Mouse (Mus musculus): ENCODE data around the gene Med12.
A peak's percentile ranks its signal among the peaks of the same experiment; 100 is the strongest.

Gene Med12

DNA sequence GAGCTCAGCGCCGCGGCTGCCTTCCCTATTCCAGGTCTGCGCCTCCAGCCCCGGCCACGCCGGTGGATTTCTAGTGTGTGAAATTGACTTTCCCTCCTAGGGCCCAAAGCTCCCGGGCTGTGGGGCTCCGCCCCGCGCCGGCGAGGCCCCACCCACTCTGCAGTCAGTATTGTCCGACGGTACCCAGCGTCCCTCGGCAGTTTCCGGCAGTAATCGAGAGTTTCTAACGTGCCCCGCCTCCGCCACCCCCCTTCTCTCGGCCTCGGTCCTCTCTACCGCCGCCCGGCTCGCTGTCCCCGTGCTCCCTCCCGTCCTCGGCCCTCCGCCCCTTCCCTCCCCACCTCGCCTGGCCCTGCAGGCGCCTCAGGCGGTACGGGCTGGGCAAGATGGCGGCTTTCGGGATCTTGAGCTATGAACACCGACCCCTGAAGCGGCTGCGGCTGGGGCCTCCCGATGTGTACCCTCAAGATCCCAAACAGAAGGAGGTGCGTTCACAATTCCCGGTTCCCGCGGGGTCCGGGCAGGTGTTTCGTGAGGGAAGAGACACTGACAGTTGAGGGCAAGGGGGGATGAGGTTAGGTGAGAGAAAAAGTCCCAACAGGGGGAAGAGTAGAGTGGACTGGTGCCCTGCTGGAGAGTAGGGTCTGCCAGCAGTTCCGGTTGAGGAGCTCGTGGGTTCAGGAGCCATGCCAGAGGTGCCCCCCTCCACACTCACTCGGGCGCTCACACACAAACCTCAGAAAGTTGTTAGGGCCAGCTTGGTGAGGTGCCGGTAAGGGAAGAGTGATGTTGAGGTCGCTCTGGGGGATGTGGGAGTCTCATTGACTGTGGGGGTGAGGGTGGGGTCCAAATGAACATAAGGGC, at the start of gene Med12:
TSS of gene Med12 (plus strand) at position 156 of the 864 bp plus-strand sequence.
- DNase-seq: peak; percentile 83

DNA sequence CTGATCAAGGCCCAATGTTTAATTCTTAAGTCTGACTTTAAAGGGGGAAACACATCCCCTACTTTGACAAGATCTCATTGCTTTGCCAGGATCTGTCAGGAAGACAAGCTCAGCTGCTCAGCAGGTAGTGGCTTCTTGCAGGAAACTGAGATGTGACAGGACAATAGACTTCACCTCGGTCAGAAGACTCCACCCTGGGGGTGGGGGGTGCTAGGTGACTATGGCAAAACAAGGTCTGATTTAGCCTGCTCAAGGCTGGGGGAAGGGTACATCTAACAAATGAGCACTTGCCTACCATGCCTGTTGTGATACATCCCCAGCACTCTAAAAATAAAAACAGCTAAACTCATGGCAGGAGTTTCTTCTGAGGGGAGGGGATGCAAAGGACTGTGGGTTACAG, 28.8 kb upstream of the Med12 start:
- no peak for DNase-seq

DNA sequence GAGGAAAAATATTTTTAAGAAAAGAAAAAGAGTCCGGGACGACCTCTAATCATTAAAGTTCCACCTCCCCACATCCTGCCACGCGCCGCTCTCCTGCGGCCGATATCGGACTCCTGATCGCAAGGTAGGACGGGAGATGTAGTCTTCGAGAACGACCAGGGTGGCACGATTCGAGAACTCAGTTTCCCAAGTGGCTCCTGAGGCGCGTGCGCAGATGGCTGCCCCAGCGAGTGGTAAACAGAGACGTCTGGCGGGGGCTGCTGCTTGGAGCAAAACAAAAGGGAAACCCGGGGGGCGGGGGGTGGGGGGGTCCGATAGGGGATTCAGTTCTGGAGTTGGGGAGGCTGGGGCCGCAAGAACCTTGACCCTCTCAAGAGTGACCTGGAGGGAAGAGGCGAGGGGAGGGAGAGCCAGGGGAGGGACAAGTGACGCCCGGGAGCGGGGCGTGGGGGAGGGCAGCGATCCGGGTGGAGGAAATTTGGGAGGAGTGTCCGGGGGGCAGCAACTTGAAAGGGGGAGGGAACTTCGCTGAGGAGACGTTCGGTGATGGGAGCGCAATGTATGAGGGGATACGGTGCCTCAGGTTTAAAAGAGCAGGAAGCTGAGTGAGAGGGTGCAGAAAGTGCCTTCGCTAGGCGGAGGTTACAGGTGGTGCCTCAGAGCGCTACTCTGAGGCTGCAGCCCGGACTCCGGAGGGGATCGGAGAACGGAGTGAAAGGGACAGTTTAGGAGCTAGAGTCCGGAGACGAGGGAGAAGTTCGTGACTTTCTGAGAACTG, 19.7 kb upstream of the Med12 start, which contains the start of gene Foxo4:
TSS of gene Foxo4 (plus strand) at position 577 of the 778 bp plus-strand sequence.
- peak; percentile 78 for DNase-seq

DNA sequence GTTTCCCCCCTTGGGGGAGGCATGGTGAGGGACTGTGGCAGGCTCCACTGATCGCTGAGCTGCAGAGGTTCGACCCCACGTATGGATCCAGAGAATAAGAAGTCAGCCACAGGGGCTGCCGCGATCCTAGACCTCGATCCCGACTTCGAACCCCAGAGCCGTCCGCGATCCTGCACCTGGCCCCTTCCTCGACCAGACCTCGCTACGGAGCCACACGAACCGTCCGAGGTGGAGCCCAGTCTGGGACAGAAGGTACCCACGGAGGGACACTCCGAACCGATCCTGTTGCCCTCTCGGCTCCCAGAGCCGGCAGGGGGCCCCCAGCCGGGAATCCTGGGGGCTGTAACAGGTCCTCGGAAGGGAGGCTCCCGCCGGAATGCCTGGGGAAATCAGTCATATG, 19.1 kb upstream of the Med12 start:
- DNase-seq: no peak

DNA sequence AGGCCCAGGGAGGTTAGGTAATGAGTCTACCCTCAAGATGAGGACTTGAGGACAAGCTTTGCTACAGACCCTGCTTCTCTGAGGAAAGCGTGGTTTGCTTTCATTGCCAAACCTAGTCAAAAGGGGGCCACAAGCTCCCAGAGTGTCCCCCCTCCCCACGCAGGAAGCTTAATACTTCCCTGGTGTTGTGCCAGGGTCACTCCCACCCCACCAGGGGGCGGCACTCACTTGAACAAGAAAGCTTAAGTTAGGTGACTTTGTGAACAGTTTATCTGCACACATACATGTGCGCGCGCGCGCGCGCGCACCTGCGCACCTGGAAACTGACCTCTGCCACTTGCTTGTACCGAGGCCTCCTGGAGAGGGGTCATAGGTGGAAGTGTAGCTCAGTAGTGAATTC, 17.2 kb upstream of the Med12 start:
- DNase-seq: no peak

DNA sequence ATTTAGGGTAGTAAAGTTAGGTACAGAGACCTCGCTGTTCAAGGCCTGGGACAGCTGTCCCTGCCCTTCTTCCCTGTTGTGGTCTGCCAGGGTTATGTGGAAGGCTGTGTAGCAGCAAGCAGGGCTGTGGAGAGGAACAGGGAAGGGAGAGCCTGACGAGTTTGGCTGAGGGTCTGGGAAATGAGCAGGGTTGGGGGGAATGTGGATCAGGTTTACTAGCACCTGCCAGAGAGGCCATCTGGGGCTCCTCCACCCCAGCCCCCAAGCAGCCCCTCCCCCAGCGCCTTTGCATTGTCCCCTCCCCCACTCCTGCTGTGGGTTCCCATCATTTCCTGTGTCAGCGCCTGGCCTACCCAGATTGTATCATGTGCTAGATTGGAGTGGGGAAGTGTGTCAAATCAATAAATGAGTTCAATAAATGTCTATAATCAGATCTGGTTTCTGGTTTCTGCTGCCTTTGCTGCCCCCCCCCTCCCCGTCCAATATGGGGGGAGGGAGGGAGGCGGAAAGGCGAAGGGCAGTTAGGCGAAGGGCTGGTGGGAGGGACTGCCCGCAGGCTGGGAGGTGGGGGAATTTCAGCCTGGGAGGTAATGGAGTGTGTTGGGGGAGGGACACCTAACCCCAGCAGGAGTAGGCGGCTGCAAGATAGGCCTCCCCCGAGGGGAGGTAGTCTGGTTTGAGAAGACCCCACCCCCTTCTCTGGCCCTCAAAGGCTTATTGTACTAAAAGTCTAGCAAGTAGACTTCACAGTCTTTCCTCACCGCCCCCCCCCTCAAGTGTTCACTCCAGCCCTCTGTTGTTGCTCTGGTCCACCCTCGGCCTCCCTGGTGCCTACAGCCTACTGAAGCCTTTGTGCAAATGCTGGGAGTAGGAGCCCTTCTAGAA, 13.1 kb upstream of the Med12 start:
- DNase-seq: no peak

DNA sequence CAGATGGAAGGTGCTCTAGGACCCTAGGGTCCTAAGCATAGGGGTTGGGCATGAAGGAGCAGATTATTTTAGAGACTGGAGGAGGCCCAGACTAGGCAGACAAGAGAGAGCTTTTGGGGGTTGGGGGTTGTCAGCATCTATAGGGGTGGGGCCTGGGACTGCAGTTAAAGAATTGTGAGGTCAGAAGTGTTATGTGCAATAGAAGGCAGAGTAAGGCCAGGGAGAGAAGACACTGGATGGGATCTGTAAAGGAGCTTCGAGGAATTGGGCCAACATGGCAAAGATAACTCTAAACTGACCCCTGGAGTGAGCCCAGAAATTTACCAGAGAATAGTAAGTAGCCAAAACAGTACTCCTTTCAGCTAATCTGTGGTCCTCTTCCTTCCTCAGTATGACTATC, 9.9 kb upstream of the Med12 start, which contains the start of gene Gm614:
TSS of gene Gm614 (minus strand) at position 101 of the 400 bp plus-strand sequence.
- no peak for DNase-seq

DNA sequence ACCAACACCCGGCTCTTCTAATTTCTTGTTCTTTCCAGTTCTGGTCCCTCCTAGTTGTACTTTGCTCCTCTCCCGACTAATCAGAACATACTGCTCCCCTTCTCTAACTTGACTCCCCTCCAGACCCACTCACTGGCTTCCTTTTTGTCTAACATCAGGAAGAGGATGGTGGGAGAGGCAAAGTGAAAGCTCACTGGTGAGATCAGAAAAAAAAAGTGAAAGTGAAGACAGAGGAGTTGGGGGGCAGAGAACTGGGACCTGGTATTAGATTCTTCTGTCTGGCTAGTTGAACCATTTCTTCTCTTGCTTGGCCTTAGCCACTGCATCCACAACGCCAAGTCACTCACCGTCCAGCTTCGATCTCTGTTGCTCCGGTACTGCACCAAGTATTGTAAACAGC, 7.2 kb upstream of the Med12 start:
- no peak for DNase-seq

DNA sequence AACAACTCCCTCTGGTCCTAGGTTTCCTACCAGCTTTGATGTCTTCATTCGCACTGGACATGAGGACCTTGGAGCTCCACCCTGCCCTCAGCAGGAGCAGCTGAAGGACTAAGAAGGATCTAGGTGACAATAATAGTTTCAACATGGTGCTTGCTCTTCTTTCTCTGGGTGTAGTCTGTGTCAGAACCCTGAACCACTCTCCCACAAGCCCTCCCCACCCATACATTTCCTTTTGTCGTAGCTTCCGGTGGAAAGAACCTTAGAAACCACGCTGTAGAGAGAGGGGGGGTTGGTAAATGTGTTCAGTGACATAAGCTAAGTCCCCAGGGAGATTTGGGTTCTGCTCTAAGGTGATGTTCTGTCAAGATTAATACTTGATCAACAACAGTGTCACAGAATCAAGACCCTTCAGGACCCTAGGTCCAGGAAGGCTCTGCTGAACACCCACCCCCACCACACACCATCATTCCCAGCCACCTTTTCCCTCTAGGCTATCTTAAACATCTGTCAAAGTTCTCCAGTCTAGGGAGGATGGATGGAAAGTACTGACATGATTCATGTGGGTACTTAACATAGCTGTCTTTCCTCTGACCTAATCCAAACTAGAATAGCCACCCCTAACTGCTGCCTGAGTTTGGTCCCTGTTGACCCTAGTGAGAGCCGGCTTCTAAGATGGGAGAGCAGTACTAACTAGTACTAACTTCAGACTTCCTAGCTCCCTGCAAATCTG, 5.6 kb upstream of the Med12 start, which contains the start of gene Il2rg:
TSS of gene Il2rg (minus strand) at position 231 of the 730 bp plus-strand sequence.
- no peak for DNase-seq

DNA sequence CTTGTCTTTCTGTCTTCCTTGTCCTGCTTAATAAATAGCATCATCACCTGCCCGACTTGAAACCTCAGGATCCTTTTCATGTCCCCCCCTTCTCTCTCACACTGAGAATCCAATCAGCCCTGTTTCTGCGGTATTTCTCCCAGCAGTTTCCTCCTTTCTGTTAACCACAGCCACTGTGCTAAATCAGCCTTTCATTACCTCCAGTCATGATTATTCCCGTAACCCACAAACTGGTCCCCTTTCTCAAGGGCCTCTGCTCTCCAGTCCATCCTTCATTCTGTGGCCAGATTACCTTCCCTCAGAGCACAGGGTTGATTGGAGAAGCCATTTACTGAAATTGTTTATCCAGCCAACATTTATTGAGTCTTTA, 5.1 kb upstream of the Med12 start, which contains the start of gene Gm20489:
TSS of gene Gm20489 (minus strand) at position 269 of the 370 bp plus-strand sequence.
- DNase-seq: no peak

DNA sequence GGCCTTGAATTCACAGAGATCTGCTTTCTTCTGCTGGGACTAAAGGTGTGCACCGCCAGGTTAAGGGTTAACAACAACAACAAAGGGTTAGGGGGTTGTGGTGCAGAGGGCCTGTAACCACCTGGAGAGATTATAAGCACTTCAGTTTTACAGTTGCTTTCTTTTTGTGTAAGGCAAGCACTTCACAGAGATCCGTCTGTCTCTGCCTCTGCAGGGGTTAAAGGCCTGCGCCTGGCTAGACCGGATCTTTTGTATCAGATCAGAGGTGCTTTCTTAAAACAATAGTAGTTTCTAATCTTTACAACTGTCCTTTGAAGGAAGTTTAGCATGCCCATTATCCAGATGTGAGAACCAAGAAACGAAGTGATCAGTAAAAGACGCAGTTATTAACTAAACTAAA, 420 bp upstream of the Med12 start:
- no peak for DNase-seq

DNA sequence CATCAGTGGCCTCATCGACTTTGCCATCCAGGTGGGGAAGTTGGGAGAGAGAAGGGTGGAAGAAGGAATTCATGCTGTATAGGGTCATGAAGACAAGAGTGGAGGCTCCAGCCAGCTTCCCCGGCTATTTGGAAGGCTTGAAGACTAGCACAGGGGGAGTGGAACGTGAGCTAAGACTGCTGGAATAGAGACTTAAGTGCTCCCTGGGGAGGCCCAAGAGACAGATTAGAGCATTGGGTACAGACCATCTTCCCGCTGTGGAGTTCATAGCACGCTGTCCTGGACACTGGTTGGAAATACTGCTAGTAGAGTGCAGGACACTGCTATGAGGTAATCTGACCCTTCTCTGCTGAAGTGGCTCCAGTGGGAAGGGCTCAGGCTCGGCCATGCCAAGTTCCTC, 9.0 kb downstream of the Med12 start:
- no peak for DNase-seq

DNA sequence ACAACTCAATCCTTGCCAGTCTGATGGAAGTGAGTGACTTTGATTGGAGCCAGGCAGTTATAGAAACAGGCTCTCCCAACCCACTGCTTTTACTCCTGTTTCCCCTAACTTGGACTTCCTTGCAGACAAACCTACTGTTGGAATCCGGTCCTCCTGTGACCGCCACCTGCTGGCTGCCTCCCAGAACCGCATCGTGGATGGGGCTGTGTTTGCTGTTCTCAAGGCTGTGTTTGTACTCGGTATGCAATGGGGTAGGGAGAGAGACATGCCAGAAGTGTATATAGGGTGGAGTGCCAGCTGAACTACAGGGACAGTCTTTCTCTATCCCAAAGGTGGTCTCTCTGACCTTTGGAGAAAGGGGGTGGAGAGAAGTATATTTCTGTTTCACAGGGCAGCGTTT, 11.7 kb downstream of the Med12 start:
- no peak for DNase-seq

DNA sequence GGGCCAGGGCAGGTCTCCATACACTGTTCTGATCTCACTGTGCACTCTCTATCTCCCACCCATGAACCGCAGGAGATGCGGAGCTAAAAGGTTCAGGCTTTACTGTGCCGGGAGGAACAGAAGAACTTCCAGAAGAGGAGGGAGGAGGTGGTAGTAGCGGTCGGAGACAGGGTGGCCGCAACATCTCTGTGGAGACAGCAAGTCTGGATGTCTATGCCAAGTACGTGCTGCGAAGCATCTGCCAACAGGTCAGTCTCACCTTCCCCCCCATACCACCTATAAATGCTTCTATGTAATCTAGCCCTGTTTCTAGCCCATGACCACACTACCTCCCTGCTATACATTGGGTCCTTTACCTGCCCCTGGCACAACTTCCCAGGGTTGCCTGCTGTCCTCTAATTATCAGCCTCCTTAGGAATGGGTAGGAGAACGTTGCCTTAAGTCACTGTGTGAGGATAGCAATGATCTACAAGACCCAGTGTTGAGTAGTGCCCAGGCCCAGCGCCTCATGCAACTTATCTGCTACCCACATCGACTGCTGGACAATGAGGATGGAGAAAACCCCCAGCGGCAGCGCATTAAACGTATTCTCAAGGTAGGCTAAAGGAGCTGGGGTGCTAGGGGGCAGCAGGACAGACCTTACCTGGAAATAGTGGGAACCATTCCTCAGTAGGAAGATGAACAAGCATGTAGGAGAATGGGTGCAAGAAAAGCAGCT, 12.3 kb downstream of the Med12 start:
- no peak for DNase-seq

DNA sequence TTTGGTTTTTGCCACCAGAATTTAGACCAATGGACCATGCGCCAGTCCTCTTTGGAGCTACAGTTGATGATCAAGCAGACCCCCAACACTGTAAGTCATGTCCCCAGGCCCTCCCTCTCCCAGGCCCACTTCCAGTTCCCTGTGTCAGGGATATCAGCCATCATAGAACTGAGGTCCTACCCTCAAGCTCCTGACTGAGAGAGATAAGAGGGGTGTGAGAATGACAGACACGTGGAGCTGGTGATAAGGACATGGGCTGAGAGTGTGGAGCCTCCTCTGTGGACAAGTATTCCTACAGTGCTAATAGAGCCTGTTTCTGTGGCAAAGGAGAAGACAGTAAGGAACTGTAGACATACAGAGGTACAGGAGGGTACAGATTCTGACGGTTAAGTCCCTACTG, 13.7 kb downstream of the Med12 start:
- no peak for DNase-seq

DNA sequence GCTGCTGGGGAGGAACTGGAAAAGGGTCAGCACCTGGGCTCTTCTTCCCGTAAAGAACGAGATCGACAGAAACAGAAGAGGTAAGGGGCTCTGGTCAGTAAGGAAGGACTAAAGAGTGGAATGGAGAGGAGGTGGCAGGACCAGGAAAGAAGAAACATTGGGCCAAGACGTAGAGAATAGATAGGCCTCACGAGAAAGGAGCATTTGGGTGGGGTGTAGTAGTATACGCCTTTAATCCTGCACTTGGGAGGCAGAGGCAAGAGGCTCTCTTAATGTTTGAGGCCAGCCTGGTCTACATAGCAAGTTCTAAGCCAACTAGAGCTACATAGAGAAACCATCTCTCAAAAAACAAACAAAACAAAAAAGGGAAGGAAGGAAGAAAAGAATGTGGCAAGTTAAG, 14.6 kb downstream of the Med12 start:
- no peak for DNase-seq

DNA sequence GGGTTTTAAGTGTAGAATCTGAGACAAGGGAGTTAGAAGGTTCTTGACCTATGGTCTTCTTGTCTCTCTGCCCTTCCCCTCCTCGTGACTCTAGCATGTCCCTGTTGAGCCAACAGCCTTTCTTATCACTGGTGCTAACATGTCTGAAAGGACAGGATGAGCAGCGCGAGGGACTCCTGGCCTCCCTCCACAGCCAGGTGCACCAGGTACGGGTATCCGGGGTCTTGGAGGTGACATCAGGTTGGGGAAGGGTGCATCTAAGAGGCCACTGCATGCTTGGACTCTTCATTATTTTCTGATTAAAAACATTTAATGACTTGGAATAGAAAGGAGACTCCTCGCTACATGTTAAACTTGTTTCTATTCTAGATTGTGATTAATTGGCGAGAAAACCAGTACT, 15.2 kb downstream of the Med12 start:
- no peak for DNase-seq

DNA sequence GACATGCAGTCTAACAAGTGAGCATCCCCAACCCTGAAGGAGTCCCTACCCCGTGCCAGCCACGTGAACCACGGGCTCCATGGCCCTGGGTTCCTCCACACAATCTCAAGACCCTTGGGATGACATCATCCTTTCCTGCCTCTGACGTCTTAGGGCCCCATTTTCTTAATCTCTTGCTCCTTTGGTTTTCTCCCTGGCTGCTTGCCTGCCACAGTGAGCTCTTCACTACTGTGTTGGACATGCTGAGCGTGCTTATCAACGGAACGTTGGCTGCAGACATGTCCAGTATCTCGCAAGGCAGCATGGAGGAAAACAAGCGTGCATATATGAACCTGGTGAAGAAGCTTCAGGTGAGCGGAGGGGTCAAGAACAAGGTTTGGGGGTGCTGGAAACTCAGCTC, 16.3 kb downstream of the Med12 start:
- DNase-seq: no peak

DNA sequence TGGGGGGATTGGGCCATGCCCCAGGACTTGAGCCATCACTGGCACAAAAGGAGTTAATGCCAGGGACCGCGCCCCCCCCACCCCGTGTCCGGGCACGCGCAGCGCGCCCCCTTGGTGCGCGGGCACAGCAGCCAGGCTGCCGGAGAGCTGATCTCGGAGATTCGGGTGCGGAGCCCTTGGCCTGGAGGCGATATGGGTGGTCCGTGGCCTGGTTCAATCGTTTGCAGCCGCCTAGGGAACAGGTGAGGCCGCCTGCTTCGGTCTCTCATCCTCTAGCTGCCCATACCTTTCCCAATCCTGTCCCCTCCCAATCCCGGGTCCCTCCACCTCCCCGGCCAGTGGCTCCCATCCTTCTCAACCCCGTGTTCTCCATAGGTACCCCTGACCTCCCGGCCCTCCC, 25.2 kb downstream of the Med12 start, which contains the start of gene Nlgn3:
TSS of gene Nlgn3 (plus strand) at position 114 of the 400 bp plus-strand sequence.
- DNase-seq: peak; percentile 44

DNA sequence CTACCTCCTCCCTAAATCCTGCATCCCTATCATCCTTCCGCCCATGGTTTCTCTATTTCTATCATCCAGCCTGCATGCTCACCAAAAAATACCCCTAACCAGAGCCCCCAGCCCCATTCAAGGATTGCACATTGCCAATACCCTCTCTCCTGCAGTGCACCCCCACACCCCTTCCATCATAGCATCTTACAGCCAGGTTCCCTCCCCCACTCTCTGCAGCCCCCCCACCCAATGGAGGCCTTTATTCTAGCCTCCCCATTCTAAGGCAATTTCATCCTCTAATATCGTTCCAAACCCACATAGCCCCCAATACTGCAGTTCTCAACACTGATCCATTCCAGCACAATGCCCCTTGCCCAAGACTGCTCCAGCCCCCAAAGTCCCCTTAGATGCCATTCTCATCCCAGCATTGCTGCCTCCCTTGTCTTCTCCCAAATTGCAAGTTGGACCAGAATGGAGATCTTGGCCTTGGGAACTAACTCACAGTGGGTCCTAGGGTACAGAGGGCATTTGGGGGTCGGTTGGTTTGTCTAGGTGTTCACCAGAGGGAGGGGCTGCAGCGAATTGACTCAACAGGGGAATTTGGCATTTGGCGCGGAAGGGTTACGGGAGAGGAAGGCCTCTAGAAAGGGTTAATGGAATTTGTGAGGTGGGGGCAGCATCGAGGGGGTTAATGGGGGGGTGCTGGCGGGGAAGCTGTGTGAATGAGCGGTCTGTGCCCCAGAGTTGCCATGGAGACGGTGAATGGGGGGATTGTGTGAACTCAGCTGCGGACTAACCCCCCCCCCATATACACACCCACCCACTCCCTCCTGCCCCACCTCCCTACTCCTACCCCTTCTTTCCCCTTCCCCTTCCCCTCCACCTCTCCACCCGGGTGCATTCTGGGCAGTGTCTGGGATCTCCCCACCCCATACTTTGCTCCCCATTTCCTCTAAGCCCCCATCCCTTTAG, 25.9 kb downstream of the Med12 start:
- DNase-seq: no peak
